7 mouse cellular contexts compared by ENCODE assay signal in the genomic region with DNA sequence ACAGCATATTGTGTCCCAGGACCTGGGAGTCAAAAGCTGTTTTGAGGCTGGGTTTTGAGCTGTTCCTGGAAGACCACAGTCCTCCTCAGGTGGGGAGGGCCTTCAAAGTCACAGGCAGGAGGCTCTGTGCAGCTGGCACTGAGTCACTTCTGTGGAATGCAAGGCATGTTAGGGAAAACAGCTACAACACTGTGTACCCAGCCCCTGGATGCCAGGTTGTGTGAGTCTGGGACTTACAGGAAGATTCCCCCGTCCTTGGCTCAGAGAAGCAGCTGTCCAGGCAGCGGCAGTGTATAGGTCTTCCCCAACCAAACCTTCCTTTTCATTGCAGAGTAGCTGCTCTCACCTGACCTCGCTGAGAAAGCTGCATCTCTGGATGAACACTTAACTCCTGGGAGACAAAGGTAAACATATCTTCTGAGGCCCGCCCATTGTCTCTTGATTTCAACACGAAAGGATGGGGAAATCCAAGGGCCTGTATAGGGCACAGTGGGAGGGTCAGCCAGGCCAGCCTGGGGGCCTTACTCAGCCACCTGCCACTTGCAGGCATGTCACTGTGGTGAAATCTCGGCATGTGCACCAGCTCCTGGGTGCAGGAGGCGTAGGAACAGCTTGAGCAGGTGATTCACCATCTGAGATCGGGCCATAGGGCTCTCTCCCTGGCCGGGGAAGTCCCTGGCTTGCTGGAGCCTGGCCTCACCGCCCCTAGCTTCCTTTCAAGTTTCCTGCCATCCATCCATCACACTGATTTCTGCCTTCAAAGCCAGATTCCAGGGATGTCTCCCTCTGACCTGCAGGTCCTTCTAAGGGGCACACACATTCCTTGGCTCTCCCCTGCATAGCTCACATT.
DNase-seq lines count a peak whose midpoint lies in the region; ATAC-seq and TF ChIP-seq lines count a peak whose summit lies in the region.

No protein-coding gene starts in this region.

- no peak overlapping the region for H3K4me2 ChIP-seq in embryonic facial prominence, embryonic 15.5 days (replicated peaks)
- H3K4me2 ChIP-seq in limb, embryonic 13.5 days (replicated peaks), result peak overlapping the region; percentile 9

- no peak overlapping the region for H3K27ac ChIP-seq in embryonic facial prominence, embryonic 15.5 days (replicated peaks)
- H3K27ac ChIP-seq in limb, embryonic 13.5 days, result no peak overlapping the region; the same call in 1 of the 2 replicates
- no peak overlapping the region for H3K27ac ChIP-seq in left cerebral cortex, adult 2 months

- TF ChIP-seq CTCF in C2C12 (IDR thresholded peaks at IDR 0.05; ENCODE audit: control insufficient read depth, insufficient read depth, insufficient read length), result no peak
- no peak for TF ChIP-seq CTCF in left cerebral cortex, adult 2 months (IDR thresholded peaks at IDR 0.05)

- H3K27me3 ChIP-seq in C2C12 (ENCODE audit: control insufficient read depth, insufficient read depth, insufficient read length), result no peaks in the 10 kb centered on the region
- no peaks in the 10 kb centered on the region for H3K27me3 ChIP-seq in embryonic facial prominence, embryonic 15.5 days
- H3K27me3 ChIP-seq in limb, embryonic 13.5 days, result no peaks in the 10 kb centered on the region

- H3K4me3 ChIP-seq in C2C12 (ENCODE audit: insufficient read depth, poor library complexity, severe bottlenecking), result no peak overlapping the region
- H3K4me3 ChIP-seq in embryonic facial prominence, embryonic 15.5 days (replicated peaks), result no peak overlapping the region
- H3K4me3 ChIP-seq in limb, embryonic 13.5 days, result no peak overlapping the region
- no peak overlapping the region for H3K4me3 ChIP-seq in left cerebral cortex, adult 2 months

- no peaks in the 10 kb centered on the region for H3K9me3 ChIP-seq in embryonic facial prominence, embryonic 15.5 days (replicated peaks)
- H3K9me3 ChIP-seq in limb, embryonic 13.5 days, result no peaks in the 10 kb centered on the region

- DNase-seq in right cerebral cortex, postnatal 36 days (ENCODE audit: low spot score in 2 of 2), result no peak
- DNase-seq in urinary bladder, postnatal 25 days (ENCODE audit: low spot score), result no peak
- DNase-seq in left cerebral cortex, adult 2 months (ENCODE audit: extremely low spot score in 1 of 2, low spot score in 2 of 2), result no peak

- 18% methylated on average over 10 of the region's 10 CpGs for WGBS in embryonic facial prominence, embryonic 15.5 days
- WGBS in limb, embryonic 13.5 days, result 19% methylated on average over 10 of the region's 10 CpGs

- no peaks in the 10 kb centered on the region for H3K79me3 ChIP-seq in C2C12 (ENCODE audit: low read depth)

- H3K9ac ChIP-seq in embryonic facial prominence, embryonic 15.5 days, result no peak overlapping the region
- H3K9ac ChIP-seq in limb, embryonic 13.5 days, result no peak overlapping the region

- intact Hi-C loops in left cerebral cortex, adult 2 months (cut with DNase I), result loop anchor here (10.0 kb wide), 1 partner anchor 615 kb away; no protein-coding TSS in a partner anchor

- H3ac ChIP-seq in C2C12 (ENCODE audit: control insufficient read depth, insufficient read length, low read depth), result peak overlapping the region; percentile 20

- peak; percentile 77 for ATAC-seq in CD4-positive, CD25-positive, alpha-beta regulatory T cell, adult 4 months
- peak; percentile 15; the same call in 1 of the 2 replicates for ATAC-seq in embryonic facial prominence, embryonic 15.5 days (ENCODE audit: insufficient number of reproducible peaks, low FRiP score, low TSS enrichment, low read depth)
- no peak; the same call in 1 of the 2 replicates for ATAC-seq in limb, embryonic 13.5 days (ENCODE audit: low FRiP score, low read depth)

- no peaks in the 10 kb centered on the region for H3K79me2 ChIP-seq in C2C12 (ENCODE audit: control insufficient read depth, insufficient read depth)

- H3K4me1 ChIP-seq in embryonic facial prominence, embryonic 15.5 days, result peaks cover 10% of the 10 kb centered on the region
- H3K4me1 ChIP-seq in limb, embryonic 13.5 days, result peaks cover 13% of the 10 kb centered on the region

- no peaks in the 10 kb centered on the region for H3K36me3 ChIP-seq in C2C12 (ENCODE audit: control insufficient read depth, insufficient read depth)
- H3K36me3 ChIP-seq in embryonic facial prominence, embryonic 15.5 days, result no peaks in the 10 kb centered on the region
- H3K36me3 ChIP-seq in limb, embryonic 13.5 days, result no peaks in the 10 kb centered on the region

TF ChIP-seq in C2C12, 6 proteins besides CTCF, POLR2A, EP300 and RAD21:
- TF ChIP-seq CEBPB (IDR thresholded peaks at IDR 0.05; ENCODE audit: low read depth) (peak; percentile 19), FOSL1 (IDR thresholded peaks at IDR 0.05; ENCODE audit: insufficient read depth, low read length, poor library complexity, severe bottlenecking) (peak; percentile 30), MYOD1 (IDR thresholded peaks at IDR 0.05; ENCODE audit: control insufficient read depth, insufficient read length, low read depth) (peak; percentile 92), MAX (IDR thresholded peaks at IDR 0.05) (no peak), MYOG (IDR thresholded peaks at IDR 0.05; ENCODE audit: control insufficient read depth, extremely low read depth, insufficient read length) (no peak)
